Mouse (Mus musculus): ENCODE data around the gene Gnb1. TPM values are rescaled to one million over a fixed set of nuclear protein-coding genes. Genes with fewer than 3 reads are reported as not detected.
A peak's percentile ranks its signal among the peaks of the same experiment; 100 is the strongest.

Gnb1 gene
- polyA plus RNA-seq, 1 experiment from 2014 or later = 399 TPM

GRCm38 (mm10) chr4:155593780-155594179 is 102.6 kb downstream of the Gnb1 start:
- Histone ChIP-seq H3K27me3 (no peaks in the 10 kb centered on the region), H3K9ac (no peak overlapping the region), H3K4me1 (0 out of 2 replicates have a peak, but pooled peaks cover 1% of the 10 kb centered on the region), H3K4me2 (no peak overlapping the region), H3K9me3 (no peaks in the 10 kb centered on the region), H3K4me3 (no peak overlapping the region), H3K27ac (no peak overlapping the region), H3K36me3 (peaks cover 24% of the 10 kb centered on the region)
- no peak for ATAC-seq (ENCODE audit: insufficient number of reproducible peaks, low FRiP score, low TSS enrichment, low read depth)
- WGBS = 55% methylated on average over 1 of the region's 1 CpGs

- 82% methylated on average over 3 of the region's 3 CpGs for WGBS
Measured at GRCm38 (mm10) chr4:155595777-155596176, 104.6 kb downstream of the Gnb1 start.

DNA sequence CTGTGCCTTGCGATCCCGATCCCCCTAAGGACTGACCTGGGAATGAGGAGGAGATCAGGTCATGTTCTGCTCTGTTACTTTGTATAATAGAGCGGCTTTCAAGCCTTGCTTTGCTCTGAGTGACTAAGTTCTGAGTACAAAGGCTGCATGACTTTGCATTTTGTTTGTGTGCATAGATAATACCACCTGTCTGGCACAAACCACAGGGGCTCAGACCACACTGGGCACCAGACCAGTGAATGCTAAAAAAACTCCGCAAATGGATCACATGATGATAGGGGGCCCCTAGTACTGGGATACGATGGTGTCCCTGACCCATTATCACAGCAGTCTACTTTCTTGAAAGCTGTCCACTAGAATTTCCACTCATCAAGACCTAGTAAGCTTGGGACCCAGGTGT is 105.4 kb downstream of the Gnb1 start:
- Histone ChIP-seq H3K27me3 (no peaks in the 10 kb centered on the region), H3K4me3 (no peak overlapping the region), H3K4me2 (no peak overlapping the region), H3K4me1 (0 out of 2 replicates have a peak, but pooled peaks cover 2% of the 10 kb centered on the region), H3K27ac (no peak overlapping the region), H3K36me3 (no peaks in the 10 kb centered on the region), H3K9me3 (no peaks in the 10 kb centered on the region), H3K9ac (no peak overlapping the region)
- ATAC-seq (ENCODE audit: insufficient number of reproducible peaks, low FRiP score, low TSS enrichment, low read depth) = no peak
- 85% methylated on average over 5 of the region's 5 CpGs for WGBS

More at GRCm38 (mm10) chr4:155595777-155596176, 104.6 kb downstream of the Gnb1 start:
- Histone ChIP-seq H3K4me1 (0 out of 2 replicates have a peak, but pooled peaks cover 2% of the 10 kb centered on the region), H3K27ac (no peak overlapping the region), H3K4me2 (no peak overlapping the region), H3K4me3 (no peak overlapping the region), H3K9ac (no peak overlapping the region), H3K27me3 (no peaks in the 10 kb centered on the region), H3K9me3 (no peaks in the 10 kb centered on the region), H3K36me3 (peaks cover 5% of the 10 kb centered on the region; the same call in 1 of the 2 replicates)
- no peak for ATAC-seq (ENCODE audit: insufficient number of reproducible peaks, low FRiP score, low TSS enrichment, low read depth)

GRCm38 (mm10) chr4:155598536-155598935 is 107.4 kb downstream of the Gnb1 start:
- ATAC-seq (ENCODE audit: insufficient number of reproducible peaks, low FRiP score, low TSS enrichment, low read depth) = no peak
- peaks cover 12% of the 10 kb centered on the region for H3K4me1 ChIP-seq
- WGBS = 21% methylated on average over 20 of the region's 20 CpGs

DNA sequence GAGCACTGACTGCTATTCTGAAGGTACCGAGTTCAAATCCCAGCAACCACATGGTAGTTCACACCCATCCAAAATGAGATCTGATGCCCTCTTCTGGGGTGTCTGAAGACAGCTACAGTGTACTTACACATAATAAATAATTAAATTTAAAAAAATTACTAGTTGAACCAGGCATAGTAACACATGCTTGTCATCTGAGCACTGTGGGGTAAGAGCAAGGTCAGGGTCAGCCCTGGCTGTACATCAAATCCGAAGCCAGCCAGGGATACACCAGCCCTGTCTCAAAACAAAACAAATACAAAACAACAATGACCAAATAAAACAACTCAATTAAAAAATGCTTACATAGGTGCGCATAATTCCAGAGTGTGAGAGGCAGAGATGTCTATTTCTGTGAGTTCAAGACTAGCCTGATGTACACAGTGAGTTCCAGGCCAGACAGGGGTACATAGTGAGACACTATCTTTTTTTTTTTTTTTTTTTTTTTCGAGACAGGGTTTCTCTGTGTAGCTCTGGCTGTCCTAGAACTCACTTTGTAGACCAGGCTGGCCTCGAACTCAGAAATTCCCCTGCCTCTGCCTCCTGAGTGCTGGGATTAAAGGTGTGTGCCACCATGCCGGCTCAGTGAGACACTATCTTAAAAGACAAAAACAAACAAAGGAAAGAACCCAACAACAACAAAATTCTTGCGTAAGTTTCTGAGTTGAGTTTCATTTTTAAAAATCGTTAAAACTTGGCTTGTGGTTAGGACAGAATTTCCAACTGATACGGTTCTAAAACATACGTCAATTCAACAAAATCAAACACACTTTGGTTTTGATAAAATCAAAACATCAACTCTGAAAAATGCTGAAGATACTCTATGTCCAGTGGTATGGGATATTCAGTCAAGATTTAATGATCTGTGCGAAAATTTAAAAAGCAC is 109.0 kb downstream of the Gnb1 start:
- Histone ChIP-seq H3K4me1 (peaks cover 12% of the 10 kb centered on the region), H3K9ac (no peak overlapping the region), H3K9me3 (no peaks in the 10 kb centered on the region), H3K36me3 (peaks cover 7% of the 10 kb centered on the region; the same call in 1 of the 2 replicates), H3K4me2 (peak overlapping the region; percentile 88), H3K27me3 (no peaks in the 10 kb centered on the region), H3K4me3 (peak overlapping the region; percentile 98), H3K27ac (no peak overlapping the region)
- WGBS = 82% methylated on average over 11 of the region's 11 CpGs
- no peak for ATAC-seq (ENCODE audit: insufficient number of reproducible peaks, low FRiP score, low TSS enrichment, low read depth)

More at GRCm38 (mm10) chr4:155598536-155598935, 107.4 kb downstream of the Gnb1 start:
- Histone ChIP-seq H3K9ac (no peak overlapping the region), H3K36me3 (peaks cover 4% of the 10 kb centered on the region; the same call in 1 of the 2 replicates), H3K4me3 (no peak overlapping the region), H3K9me3 (no peaks in the 10 kb centered on the region), H3K4me2 (no peak overlapping the region), H3K27me3 (no peaks in the 10 kb centered on the region), H3K27ac (no peak overlapping the region)

DNA sequence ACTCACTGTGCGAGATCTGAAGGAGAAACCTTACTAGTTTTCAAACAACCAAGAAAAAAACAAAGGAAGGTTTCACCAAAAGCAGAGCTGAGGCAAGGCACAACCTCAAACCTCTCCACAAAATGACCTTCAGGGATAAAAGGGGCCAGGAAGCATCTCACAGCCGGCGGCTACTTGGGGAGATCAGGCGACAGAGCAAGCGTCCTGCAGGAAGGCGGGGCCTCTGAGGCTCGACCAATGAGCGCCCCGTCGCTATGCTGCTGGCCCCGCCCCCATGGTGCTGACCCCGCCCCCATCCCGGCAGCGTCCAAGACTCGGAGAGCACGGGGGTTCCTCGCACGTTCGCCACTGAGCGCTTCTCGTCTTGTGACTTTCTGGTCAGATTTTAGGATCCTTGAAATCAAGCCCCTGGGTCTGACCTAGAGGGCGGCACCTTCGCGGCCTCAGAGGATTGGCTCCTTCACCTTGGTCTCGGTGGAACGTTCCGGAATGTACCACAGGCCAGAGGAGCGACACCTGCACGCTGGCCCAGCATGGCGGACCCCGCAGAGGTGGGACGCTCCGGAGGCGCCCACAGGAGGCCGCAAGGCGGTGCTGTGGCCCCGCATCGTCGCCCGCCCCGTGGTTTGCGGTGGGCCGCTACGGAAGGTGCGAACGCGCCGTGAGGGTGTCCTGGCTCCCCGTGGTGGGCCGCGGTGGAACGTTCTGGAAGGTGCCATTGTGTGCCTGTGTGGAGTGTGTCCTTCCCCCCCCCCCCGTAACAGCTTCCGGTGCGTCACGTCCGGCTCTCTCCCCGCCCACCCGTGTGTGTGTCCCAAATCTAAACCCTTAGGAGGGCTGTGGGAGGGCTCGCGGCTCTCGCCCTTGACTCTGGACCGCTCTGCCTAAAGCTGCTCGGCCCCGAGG is 110.2 kb downstream of the Gnb1 start, which contains the start of gene Slc35e2:
Gene Slc35e2 (plus strand): TSS at position 326 of the 906 bp plus-strand sequence.
- H3K4me3 ChIP-seq = peak within 1 kb of the TSS; percentile 98
- peak; percentile 92 for ATAC-seq (ENCODE audit: insufficient number of reproducible peaks, low FRiP score, low TSS enrichment, low read depth)
- under 1% methylated on average over 61 of the region's 65 CpGs for WGBS
- peak within 1 kb of the TSS; percentile 88 for H3K4me2 ChIP-seq
- H3K4me1 ChIP-seq = peaks cover 12% of the 10 kb centered on the region
- peak within 1 kb of the TSS; percentile 100 for H3K27ac ChIP-seq
- H3K9ac ChIP-seq = peak within 1 kb of the TSS; percentile 92
- H3K27me3 ChIP-seq = no peaks in the 10 kb centered on the region
- no peaks in the 10 kb centered on the region for H3K9me3 ChIP-seq
- peaks cover 14% of the 10 kb centered on the region for H3K36me3 ChIP-seq

DNA sequence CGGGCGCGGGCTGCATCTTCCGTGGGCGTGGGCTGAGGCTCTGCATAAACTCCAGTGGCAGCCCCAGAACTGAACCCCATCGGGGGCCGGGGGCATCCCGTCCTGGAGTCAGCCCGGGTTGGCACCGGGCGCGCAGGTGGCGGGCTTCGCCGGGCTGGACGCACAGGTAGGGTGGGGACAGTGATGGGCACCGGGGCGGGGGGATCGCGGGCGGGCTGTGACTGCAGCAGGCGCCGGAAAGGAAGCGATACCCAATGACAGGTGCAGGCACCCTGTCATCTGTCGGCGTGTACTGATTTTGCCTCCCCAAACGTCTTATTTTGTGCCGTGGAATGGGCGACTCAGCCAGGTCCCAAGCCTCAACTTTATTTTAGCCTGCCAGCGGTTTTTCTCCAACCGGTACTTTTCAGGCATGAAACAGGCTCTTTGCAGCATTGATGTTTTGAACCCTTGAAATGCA is 110.9 kb downstream of the Gnb1 start:
- peak overlapping the region; percentile 92 for H3K9ac ChIP-seq
- H3K9me3 ChIP-seq = no peaks in the 10 kb centered on the region
- peak overlapping the region; percentile 88 for H3K4me2 ChIP-seq
- 2% methylated on average over 31 of the region's 31 CpGs for WGBS
- H3K27me3 ChIP-seq = no peaks in the 10 kb centered on the region
- peaks cover 12% of the 10 kb centered on the region for H3K4me1 ChIP-seq
- peak overlapping the region; percentile 100 for H3K27ac ChIP-seq
- peak; percentile 16; the same call in 1 of the 2 replicates for ATAC-seq (ENCODE audit: insufficient number of reproducible peaks, low FRiP score, low TSS enrichment, low read depth)
- H3K36me3 ChIP-seq = peaks cover 14% of the 10 kb centered on the region
- H3K4me3 ChIP-seq = peak overlapping the region; percentile 98

DNA sequence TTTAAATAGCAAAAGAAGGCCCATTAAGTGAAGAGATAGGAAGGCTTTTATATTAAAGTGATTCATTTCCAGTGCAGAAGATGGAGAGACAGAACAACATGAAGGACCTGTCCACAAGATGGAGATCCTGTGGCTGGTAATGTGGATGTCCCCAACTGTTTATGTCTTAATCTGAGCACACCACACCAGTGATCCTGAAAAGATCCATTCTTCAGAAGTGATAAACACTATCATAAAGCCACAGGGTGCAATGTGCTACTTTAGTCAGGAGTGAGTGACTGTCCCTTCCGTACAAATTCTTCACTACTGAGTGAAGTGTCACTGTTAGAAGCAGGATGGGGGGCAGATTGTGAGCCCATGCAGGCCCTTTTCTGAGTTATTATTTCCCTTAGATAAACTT is 111.6 kb downstream of the Gnb1 start:
- Histone ChIP-seq H3K4me1 (peaks cover 12% of the 10 kb centered on the region), H3K4me3 (peak overlapping the region; percentile 98), H3K4me2 (0 out of 2 replicates have a peak overlapping the region, but pooled peaks have one; percentile 88), H3K9ac (no peak overlapping the region; the same call in 1 of the 2 replicates), H3K36me3 (peaks cover 19% of the 10 kb centered on the region), H3K27me3 (no peaks in the 10 kb centered on the region), H3K9me3 (no peaks in the 10 kb centered on the region), H3K27ac (no peak overlapping the region)
- 93% methylated on average over 1 of the region's 1 CpGs for WGBS
- no peak for ATAC-seq (ENCODE audit: insufficient number of reproducible peaks, low FRiP score, low TSS enrichment, low read depth)

DNA sequence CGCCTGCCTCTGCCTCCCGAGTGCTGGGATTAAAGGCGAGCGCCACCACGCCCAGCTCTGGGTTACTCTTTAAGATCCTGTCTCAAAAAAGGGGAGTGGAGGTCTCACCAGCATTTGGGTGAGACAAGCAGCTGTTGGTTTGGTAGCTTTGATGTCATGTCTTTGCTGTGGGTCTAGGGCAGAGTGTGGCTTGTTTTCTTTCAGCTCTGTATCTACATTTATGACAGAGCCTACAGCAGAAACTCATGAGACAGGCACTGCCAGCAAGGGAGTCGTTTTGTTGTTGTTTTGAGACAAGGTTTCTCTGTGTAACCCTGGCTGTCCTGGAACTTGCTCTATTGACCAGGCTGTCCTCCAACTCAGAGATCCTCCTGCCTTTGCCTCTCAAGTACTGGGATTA is 112.6 kb downstream of the Gnb1 start:
- no peak overlapping the region for H3K4me2 ChIP-seq
- H3K27me3 ChIP-seq = no peaks in the 10 kb centered on the region
- H3K4me3 ChIP-seq = no peak overlapping the region
- no peak overlapping the region for H3K9ac ChIP-seq
- peaks cover 19% of the 10 kb centered on the region for H3K36me3 ChIP-seq
- H3K27ac ChIP-seq = no peak overlapping the region
- WGBS = 90% methylated on average over 6 of the region's 6 CpGs
- peaks cover 11% of the 10 kb centered on the region for H3K4me1 ChIP-seq
- no peak for ATAC-seq (ENCODE audit: insufficient number of reproducible peaks, low FRiP score, low TSS enrichment, low read depth)
- H3K9me3 ChIP-seq = no peaks in the 10 kb centered on the region

GRCm38 (mm10) chr4:155605132-155605531 is 114.0 kb downstream of the Gnb1 start:
- no peak overlapping the region for H3K4me2 ChIP-seq
- H3K27me3 ChIP-seq = no peaks in the 10 kb centered on the region
- ATAC-seq (ENCODE audit: insufficient number of reproducible peaks, low FRiP score, low TSS enrichment, low read depth) = no peak
- H3K27ac ChIP-seq = no peak overlapping the region
- no peak overlapping the region for H3K4me3 ChIP-seq
- no peak overlapping the region for H3K9ac ChIP-seq
- peaks cover 10% of the 10 kb centered on the region for H3K4me1 ChIP-seq
- H3K9me3 ChIP-seq = no peaks in the 10 kb centered on the region
- H3K36me3 ChIP-seq = peaks cover 25% of the 10 kb centered on the region
- WGBS = 89% methylated on average over 4 of the region's 4 CpGs

GRCm38 (mm10) chr4:155606825-155607224 is 115.7 kb downstream of the Gnb1 start:
- ATAC-seq (ENCODE audit: insufficient number of reproducible peaks, low FRiP score, low TSS enrichment, low read depth) = no peak
- H3K4me1 ChIP-seq = peaks cover 10% of the 10 kb centered on the region
- H3K27ac ChIP-seq = no peak overlapping the region
- no peak overlapping the region for H3K4me2 ChIP-seq
- no peaks in the 10 kb centered on the region for H3K27me3 ChIP-seq
- no peaks in the 10 kb centered on the region for H3K9me3 ChIP-seq
- 89% methylated on average over 2 of the region's 2 CpGs for WGBS
- no peak overlapping the region for H3K4me3 ChIP-seq
- peaks cover 39% of the 10 kb centered on the region for H3K36me3 ChIP-seq
- no peak overlapping the region for H3K9ac ChIP-seq
